Mouse (Mus musculus) frontal cortex, postnatal 14 days (tissue): ENCODE measurements around the gene Ndufb10.

Experiments used
- DNase-seq, 2 experiments: peaks; one replicate each; pipeline ENCODE4 v3.0.0; 2022; ENCODE audit warnings: low spot score in 2 of 2

The Ndufb10 gene

DNA sequence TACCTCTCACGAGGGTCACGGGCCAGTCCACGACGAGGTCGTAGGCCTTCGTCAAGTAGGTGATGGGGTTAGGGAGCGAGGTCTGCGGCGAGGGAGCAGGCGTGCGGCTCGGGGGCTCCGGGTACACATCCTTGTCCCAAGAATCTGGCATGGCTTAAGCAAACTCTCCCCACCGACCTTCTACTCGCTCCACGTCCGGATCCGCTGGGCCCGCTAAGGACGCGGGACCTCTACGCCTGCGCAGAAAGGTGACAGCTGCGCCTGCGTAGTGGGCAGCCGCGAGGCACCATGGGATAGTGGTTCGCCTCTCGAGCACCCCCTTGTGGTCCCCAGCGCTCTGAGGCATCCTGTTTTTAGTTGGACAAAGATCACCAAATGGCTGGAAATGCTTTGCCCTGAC is at the start of gene Ndufb10:
Gene Ndufb10 (minus strand): TSS at position 295 of the 400 bp plus-strand sequence.
- peak; percentile 87 to 94 for DNase-seq

DNA sequence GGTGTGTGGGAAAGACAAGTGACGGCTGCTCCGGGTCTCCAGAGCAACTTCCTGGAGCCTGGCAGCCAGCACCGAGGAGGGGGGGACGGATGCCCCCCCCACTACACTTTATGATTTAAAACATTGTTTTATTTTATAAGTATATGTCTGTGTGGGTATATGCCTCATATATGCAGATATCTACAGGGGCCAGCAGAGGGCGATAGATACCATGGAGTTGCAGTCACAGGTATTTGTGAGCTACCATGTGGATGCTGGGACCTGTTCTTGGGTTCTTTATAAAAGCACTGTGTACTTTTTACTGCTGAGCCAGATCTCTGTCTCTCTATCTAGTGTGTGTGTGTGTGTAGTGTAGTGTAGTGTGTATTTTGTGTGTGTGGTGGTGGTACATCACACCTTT is 49.0 kb upstream of the Ndufb10 start:
- DNase-seq = no peak

DNA sequence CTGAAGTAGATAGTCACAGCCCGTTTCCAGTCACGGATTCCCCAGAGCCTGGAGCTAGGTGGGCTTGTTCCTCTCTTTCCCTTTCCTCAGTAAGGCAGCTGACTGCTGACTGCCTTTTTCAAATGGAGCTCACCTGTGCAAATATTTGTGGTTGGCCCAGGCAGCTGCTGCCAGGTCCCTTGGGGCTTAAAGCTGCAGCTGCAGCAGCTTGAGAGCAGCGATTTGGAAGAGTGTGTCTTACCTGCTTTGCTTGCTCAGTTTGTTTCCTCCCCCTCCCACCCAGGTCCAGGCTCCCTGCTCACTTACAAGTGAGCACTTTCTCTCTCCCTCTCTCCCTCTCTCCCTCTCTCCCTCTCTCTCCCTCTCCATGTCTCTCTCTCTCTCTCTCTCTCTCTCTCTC is 44.9 kb upstream of the Ndufb10 start:
- no peak for DNase-seq

DNA sequence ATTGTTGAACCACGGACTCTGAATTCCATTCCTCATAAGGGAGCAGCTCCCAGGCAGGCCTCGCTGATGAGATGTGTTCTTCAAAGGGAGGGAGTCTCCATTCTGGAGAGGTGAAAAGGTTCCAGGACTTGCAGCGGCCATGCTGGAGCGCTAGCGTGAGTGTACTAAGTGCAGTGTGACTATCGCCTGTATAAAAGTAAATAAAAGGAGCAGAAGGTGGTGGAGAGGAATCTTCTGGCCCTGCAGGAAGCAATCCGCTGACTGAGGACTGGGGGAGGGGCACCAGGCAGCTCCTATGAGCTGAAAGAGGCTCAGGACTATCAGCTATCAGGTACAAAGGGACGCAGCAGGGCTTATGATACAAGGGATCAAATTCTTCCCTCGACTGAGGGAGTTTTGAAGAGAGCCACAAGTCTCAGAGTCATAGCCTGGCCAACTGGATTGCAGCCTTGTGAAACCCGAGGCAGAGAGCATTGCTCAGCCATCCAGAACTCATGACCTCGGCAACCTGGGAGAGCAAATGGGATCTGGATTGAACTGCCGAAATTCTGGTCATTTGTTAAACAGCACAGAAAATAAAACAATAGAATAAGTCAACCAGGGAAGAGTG is 42.1 kb upstream of the Ndufb10 start:
- no peak for DNase-seq

DNA sequence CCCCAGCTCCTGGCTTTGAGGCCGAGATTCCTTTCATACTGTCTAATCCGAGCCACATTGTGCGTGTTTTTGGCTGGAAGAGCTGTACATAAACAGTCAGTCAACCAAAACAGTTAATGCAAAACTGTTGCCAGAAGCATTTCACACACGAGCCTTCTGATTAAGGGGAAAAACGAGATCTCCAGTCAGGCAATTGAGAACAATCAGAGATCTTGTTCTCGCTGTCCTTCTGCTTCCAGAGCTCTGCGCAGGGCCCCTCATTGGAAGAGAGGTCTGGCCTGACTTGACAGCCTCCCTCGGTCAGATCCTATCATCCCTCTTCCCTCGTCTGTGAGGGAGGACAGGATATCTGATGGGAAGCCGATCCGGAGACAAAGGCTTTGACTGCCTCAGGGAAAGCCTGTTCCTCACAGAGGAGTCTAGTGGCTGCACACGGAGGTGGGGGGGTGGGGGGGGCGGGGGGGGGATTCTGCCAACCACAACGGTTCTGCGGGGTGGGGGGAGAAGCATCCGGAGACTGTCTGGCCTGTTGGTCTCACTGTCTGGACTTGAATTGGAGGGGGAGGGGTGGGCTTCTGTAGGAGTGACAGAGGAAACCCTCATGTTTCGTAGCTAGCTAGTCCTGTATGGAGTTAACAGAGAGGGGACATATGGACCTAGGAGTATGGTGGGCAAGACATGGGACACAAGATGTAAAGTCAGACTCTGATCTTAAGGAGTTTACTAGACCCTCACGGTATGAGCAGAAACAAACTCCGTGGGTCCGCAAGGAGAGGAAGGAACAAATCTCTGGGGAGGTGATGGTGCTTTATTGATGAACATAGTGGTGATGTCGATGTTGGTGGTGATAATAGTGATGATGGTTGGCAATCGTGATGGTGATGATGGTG is 41.0 kb upstream of the Ndufb10 start:
- no peak for DNase-seq

DNA sequence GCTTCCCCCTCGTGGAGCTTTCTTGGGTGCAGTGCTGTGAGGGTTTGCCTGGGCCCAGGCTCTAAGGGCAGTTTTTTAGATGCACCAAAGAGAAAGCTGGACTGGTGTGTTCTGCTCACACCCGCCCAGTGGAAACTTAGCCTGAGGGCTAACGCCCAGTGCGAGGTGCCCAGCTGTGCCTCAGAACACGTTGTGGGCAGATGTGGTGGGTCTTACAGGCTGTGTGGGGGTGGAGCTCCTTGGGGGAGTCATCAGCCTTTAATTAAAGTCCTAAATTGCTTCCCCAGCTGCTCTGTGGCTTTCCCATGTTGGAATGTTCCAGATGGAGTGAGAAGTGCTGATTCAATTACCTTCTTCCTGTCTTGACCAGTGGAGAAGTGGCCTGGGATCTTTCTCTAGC is 36.8 kb upstream of the Ndufb10 start:
- DNase-seq = no peak

DNA sequence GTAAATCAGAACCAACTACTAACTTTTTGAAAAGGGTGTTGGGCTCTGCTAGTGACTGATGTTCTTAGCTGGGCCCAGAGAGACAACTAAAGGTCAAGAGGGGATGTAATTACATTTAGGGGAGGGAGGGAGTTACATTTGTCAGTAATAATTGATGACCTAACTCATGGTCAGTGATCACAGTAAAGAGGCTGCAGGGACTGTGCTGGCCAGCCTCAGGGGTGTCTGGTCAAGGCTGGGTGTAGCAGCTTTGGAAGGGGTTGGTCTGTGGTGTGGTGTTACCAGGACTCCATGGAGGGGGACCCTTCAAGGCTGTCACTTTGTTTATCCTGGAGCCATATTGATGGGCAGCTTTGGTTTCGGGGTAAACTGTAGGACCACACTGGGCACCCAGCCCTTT is 33.1 kb upstream of the Ndufb10 start:
- DNase-seq = no peak

DNA sequence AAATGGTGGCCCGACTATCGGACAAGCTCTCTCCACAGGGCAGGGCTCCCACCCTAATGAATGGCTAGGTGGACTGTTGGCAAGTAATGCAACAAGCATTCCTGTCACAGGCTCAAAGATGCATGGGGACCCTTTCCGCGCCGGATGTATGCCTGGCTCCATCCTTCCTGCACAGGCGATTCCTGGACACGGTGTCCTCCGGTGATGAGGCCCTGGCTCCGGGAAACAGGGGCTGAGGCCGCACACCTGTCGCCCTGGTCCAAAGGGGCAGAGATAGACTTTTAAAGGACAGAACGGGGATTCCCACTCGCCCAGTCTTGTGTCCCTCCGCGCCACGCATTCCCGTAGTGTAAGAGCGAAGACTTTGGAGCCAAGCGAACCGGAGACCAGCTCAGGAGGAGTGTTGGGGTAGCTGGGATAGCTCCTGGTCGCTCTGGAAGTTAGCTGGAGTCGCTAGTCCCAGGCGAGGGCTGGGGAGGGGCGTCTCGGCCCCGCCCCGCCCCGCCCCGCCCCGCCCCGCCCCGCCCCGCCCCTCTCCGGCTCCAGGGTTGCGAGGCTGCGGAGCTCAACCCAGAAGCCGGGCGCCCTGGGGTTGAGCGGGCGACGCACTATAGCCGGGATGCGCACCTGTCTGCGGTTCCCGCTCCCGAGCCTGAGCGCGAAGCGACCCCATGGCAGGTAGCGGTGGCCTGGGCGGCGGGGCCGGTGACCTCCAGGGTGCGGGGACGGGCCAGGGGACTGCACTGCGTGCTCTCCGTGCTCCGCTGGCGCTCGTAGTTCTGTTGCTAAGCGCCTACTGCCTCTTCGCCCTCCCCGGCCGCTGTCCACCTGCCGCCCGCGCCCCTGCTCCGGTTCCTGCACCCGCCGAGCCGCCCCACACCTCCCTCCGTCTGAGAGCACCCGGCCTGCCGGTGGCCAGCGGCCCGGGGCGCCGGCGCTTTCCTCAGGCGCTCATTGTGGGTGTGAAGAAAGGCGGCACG is 28.4 kb upstream of the Ndufb10 start, which contains the start of gene Hs3st6:
Gene Hs3st6 (plus strand): TSS at position 574 of the 980 bp plus-strand sequence.
- no peak for DNase-seq

DNA sequence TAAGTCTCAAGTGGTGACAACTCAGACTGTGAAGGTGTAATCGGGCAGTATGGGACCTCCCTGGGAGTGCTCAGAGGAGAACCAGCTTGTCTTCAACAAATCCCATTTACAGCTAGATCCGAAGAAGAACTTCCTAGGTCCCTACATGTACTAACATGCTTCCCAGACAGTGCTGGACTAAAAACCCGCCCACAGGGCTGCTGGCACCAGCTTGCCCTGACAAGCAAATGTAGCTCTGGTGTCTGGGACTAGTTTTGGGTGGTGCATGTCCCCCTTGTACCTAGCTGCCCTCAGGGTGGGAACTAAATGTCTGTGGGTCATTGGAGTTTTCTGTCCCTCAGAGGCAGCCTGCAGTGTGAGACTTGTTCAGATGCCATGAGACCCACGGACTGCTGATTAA is 27.2 kb upstream of the Ndufb10 start:
- no peak for DNase-seq

DNA sequence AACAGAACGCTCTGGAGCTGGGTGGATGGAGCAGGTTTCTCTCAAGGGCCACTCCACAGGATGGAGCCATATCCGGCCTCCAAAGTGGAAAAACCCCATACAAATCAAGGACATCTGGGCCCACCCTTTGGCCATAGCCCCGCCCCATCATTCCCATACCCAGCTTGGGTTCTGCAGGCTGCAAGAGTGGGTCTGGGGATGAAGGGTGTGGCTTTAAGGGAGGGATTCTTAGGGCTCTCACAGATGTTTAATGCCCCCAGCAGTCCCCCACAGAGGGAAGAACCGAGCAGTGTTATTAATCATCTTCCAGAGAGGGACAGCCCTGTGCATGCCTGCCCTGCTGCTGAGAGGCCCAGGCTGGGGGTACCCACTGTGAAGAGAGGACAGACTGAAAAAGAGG is 22.7 kb upstream of the Ndufb10 start:
- no peak for DNase-seq

DNA sequence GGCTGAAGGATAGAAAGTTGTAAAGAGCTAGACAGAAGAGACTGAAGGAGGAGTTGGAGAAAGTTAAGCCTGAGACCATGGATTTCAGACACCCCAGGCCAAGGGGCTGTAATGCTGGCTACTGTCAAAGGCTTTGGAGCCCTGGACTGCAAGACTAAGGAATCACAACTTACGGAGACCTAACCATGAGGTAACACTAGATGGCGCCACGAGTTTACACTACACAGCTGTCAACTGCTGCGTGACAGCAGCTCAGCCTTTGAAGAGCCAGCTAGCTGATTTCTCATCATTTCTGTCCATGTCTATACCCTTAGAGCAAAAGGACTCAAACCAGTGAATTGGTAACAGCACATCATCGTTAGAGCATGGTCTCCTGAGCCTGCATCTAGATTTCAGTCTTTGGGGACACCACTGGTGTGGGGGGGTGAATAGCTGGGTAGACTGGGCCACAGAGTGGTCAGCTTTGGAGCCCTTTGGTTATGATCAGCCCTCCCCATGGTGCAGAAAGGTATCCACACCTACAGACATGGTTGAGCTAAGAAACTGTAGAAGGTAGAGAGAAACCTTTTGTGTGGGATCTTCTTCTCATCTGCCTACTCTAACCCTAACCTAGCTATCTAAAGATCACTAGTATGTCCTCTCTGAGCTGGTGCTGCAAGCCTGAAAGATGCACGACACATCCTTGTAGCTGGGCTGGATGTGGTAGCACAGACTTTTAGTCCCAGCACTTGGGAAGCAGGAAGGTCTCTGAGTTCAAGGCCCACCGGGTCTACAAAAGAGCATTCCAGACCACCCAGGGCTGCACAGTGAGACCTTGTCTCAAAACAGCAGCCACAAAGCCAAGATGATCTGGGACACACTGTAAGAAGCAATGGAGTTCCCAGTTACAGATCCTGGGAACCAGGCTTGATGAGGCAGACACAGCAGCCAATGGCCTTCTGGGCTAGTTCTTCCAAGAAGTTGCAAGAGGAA is 21.5 kb upstream of the Ndufb10 start:
- DNase-seq = peak; percentile 59 to 85

DNA sequence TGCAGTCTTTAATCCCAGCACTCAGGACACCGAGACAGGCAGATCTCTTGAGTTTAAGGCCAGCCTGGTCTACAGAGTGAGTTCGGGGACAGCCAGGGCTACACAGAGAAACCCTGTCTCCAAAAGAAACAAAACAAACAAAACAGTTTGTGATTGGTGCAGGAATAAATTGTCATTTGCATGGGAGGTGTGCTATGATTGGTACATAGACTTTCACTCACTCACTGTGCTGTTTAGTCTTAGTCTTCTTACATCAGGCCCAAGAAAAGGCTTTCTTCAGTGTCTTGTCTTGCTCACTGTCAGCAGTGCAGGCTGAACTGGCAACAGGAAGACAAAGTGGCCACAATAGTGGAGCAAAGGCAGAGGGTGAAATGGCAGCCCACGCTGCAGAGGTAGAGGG is 20.1 kb upstream of the Ndufb10 start:
- no peak for DNase-seq

DNA sequence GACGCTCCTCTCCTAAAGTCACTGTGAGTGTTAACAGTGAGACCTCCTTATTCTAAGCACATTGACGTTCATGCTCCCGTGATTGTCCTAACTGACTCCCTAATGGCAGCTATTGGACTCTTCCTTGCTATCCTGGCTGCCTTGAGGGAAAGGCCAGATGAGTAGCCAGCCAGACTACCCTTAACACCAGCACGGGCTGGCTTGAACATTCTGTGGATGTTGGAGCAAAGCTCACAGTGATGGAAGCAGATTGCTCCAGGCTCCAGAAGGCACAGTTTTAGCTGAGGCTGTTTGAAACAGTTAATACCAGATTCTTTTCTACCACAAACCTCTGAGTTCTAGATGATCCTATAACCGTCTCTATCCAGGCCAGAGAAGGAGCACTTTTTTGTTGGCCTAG is 19.6 kb upstream of the Ndufb10 start:
- DNase-seq = no peak

DNA sequence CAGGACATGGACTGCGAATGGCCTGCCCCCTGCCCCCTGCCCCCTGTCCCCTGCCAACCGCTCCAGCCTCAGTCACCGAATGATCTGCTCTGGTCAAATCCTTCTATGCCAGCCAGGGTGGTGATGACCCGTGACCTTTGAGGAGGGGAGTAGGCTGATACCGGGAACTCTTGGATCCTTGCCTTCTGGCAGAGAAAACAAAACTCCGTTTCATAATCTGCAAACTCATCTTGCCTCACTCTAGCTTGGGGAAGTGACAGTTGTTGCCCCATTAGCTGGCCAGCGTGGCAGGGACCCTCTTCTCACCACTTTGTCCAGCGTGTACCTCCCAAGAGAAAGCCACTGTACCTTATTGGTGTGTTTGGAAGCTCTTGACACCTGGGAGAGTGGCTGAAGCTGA is 18.0 kb upstream of the Ndufb10 start:
- no peak for DNase-seq

DNA sequence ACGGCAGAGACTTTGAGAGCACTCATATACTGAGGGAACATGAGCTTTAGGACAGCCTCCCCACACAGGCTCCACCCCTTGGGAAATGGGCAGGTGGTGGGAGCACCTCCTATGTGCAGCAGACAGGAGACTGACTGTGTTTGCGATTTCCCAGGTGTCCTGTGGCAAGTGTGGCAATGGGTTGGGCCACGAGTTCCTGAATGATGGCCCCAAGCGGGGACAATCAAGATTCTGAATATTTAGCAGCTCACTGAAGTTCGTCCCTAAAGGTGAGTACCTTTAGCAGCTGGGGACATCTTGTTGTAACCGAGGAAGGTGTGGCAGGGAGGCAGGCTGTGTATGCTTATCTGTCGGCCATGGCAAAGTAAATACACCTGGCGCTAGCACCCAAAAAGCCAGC is 15.6 kb upstream of the Ndufb10 start:
- no peak for DNase-seq

DNA sequence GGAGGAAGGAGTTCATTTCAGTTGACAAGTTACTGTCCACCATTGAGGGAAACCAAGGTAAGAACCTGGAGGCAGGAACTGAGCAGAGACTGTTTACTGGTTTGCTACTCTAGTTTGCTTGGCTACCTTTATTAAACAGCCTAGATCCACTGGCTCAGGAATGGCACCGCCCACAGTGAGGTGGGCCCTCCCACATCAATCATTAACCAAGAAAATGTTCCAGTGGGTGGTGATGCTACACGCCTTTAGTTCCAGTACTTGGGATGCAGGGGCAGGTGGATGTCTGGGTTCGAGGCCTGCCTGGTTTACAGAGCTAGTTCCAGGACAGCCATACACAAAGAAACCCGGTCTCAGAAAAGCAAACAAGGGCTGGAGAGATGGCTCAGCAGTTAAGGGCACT is 14.0 kb upstream of the Ndufb10 start:
- DNase-seq = no peak

DNA sequence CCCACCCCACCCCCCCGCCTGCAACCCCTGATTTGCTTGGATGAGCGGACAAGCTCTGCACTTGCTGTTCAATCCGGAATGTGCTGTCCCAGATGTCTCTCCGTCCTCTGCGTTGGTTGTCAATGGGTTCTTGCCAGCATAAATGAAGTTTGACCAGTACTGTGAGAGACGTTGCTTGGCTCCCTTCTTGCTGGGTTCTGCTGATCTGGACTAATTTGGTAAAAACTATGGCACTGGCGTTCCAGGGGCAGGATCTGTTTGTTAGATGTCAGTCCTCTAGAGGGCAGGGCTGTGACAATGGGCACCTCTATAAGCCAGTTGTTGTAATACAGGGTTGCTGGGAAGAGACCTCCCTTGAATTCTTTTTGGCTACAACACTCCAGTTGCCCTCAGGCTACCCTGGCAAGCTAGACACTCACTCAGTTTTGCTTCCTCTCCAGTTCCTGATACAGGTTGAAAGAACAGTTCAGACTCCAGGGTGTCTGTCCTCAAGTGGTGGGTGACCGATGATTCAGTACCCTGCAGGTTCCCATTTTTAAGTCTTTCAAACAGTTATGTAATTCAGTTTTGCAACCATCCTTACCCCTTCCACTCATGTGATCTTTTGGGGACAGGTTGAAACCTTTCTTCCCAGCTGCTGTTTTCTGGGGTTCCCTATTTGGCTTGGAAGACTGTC is 13.0 kb upstream of the Ndufb10 start:
- DNase-seq = no peak

DNA sequence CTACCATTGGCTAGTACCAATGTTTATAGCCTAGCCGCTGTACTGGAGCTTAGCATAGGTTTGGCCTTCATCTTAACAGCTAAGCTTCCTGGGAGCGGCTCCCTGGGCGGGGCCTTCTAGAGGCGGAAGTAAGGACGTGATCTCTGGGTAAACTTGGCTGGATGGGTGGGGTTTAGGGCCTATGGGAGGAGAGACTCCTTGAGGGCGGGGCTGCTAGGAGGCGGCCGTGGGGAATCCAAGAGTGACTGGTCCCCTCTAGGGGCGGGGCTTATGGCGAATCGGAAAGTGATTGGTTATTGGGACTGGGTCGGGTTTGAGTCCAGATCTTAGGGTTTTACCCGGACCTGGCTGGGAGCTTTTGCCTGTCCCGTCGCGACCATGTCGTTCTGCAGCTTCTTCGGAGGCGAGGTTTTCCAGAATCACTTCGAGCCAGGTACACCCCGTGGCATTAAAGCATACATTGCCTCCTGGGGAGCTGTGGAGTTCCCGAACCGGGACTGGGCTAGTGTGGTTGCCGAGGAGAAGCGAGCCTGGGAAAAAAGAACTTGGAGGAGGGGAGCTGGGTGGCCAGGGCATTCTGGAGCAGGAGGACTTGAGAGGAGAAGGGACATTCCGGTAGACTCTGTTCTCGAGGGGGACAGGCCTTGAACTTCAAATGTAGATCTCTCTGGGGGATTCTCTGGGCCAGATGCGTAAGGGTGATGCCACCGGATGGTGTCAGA is 12.2 kb upstream of the Ndufb10 start, which contains the start of gene Msrb1:
Gene Msrb1 (plus strand): TSS at position 313 of the 722 bp plus-strand sequence.
- DNase-seq = peak; percentile 88 to 90

DNA sequence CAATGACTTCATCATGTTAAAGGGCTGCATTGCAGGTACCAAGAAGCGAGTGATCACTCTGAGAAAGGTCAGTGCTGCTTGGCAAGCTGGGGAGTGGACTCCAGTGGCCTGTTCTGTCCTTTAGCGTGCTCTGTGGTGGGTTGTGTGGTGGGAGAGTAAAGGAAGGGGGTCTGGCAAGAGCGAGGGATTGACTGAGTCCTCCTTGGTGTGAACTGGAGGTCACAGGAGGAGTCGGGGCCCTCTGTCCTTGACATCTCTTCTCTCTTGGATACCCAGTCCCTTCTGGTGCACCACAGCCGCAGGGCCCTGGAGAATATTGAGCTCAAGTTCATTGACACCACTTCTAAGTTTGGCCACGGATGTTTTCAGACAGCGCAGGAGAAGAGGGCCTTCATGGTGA is 11.2 kb upstream of the Ndufb10 start:
- no peak for DNase-seq

DNA sequence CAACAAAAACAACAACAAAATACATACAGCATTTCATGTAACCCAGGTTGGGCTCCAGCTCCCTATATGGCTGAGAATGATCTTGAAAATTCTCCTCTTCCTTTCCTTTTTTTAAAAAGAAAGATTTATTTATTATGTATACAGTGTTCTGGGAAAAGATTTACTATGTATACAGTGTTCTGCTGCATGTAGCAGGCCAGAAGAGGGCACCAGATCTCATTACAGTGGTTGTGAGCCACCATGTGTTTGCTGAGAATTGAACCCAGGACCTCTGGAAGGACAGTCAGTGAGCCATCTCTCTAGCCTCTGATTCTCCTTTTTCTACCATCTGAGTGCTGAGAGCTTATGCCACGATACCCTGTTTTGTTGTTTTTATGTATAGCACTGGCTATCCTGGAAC is 10.2 kb upstream of the Ndufb10 start:
- no peak for DNase-seq
